Mouse (Mus musculus): ENCODE results near the gene Coq2. TPM values are rescaled to one million over a fixed set of nuclear protein-coding genes. Genes with fewer than 3 reads are reported as not detected.

Coq2 gene
- 10 to 100 TPM; 15.5 to 16.6 TPM for total RNA-seq (2023)

GRCm38 (mm10) chr5:100674711-100675376, at the start of gene Coq2:
Gene Coq2, minus strand, starts transcription at chr5:100675140.

GRCm38 (mm10) chr5:100719235-100720088, 44.5 kb upstream of the Coq2 start, which contains the start of gene Hpse:
Gene Hpse, minus strand, starts transcription at chr5:100719716.

Other genes with a start within 250 kb of the Coq2 start
- 10 to 100 TPM; 35.6 to 36.4 TPM for gene Lin54, start 174.5 kb downstream of the Coq2 start, total RNA-seq (2023)
- gene Cops4, start 156.8 kb downstream of the Coq2 start, total RNA-seq (2023): 10 to 100 TPM; 29.5 to 33.4 TPM
- gene Plac8, start 102.9 kb downstream of the Coq2 start, total RNA-seq (2023): 100 to 1,000 TPM; 610 to 718 TPM
- 10 to 100 TPM; 17.7 to 22.6 TPM for gene Hpse, start 44.6 kb upstream of the Coq2 start, total RNA-seq (2023)
- 1 to 10 TPM; 8.0 to 9.8 TPM for gene Helq, start 123.5 kb upstream of the Coq2 start, total RNA-seq (2023)
- gene Mrps18c, start 123.5 kb upstream of the Coq2 start, total RNA-seq (2023): 10 to 100 TPM; 60.3 to 70.1 TPM
- 1 to 10 TPM; 2.7 to 8.7 TPM for gene Abraxas1, start 145.8 kb upstream of the Coq2 start, total RNA-seq (2023)
- gene Gpat3, start 170.6 kb upstream of the Coq2 start, total RNA-seq (2023): 10 to 100 TPM; 13.1 to 17.1 TPM

Measured in neutrophil, adult 83 days (primary cell).